Mouse (Mus musculus) hindbrain, embryonic 11.5 days (tissue): Measurements from ENCODE around the gene Rbm20. TPM values are rescaled to one million over a fixed set of nuclear protein-coding genes. Genes with fewer than 3 reads are reported as not detected.
"Not testable (repeated sequence)": the region's sequence is repeated elsewhere in the genome, so short reads cannot be mapped to it uniquely, and the experiment has no call there.

Experiments used
- ATAC-seq: fragments of 200-750 bp; cut with Nextera tagmentation; 2 replicates; pipeline ENCODE4 v1.8.0; 2017; ENCODE audit warnings: mild to moderate bottlenecking, moderate TSS enrichment, moderate library complexity; ENCODE audit not compliant: low FRiP score
- DNase-seq: peaks from one replicate; pipeline ENCODE4 v3.0.0-alpha.2; 2015; ENCODE audit warnings: low spot score
- H3K27ac ChIP-seq: fragments of 300-500 bp; sonication (generic); 2 replicates; pipeline ENCODE4 v1.5.1; 2014; ENCODE audit warnings: mild to moderate bottlenecking, low read depth, low read length
- H3K27me3 ChIP-seq: fragments of 300-500 bp; sonication (generic); 2 replicates; pipeline ENCODE4 v1.6.1; 2014; ENCODE audit warnings: mild to moderate bottlenecking, low read length, moderate library complexity, mixed read lengths; ENCODE audit not compliant: control insufficient read depth, insufficient read depth
- H3K36me3 ChIP-seq: fragments of 300-500 bp; sonication (generic); 2 replicates; pipeline ENCODE4 v1.6.1; 2014; ENCODE audit warnings: mild to moderate bottlenecking, low read length, moderate library complexity, mixed read lengths; ENCODE audit not compliant: control insufficient read depth, insufficient read depth
- H3K4me1 ChIP-seq: fragments of 300-500 bp; sonication (generic); replicated peaks from 2 replicates; pipeline ENCODE4 v1.6.1; 2014; ENCODE audit warnings: low read length, mixed read lengths; ENCODE audit not compliant: control insufficient read depth, insufficient read depth
- H3K4me2 ChIP-seq: fragments of 300-500 bp; sonication (generic); replicated peaks from 2 replicates; pipeline ENCODE4 v1.6.1; 2014; ENCODE audit warnings: mild to moderate bottlenecking, low read depth, low read length
- H3K4me3 ChIP-seq: fragments of 300-500 bp; sonication (generic); 2 replicates; pipeline ENCODE4 v1.5.1; 2014; ENCODE audit warnings: low read depth, low read length
- H3K9ac ChIP-seq: fragments of 300-500 bp; sonication (generic); 2 replicates; pipeline ENCODE4 v1.6.1; 2014; ENCODE audit warnings: low read depth, low read length
- H3K9me3 ChIP-seq: fragments of 300-500 bp; sonication (generic); 2 replicates; pipeline ENCODE4 v1.6.1; 2016; ENCODE audit warnings: low read length; ENCODE audit not compliant: control insufficient read depth
- WGBS: fragments of 180-500 bp; shearing (Covaris S2); extraction: QIAGEN DNeasy Blood & Tissue Kit; methylation state at CpG from one replicate; pipeline ENCODE4 v1.1.7; 2014; 5-methylcytosine and 5-hydroxymethylcytosine counted together
- polyA plus RNA-seq: library from polyadenylated mRNA; unstranded; fragments of >200 nt; fragmentation: Nextera tagmentation; extraction: Ambion mirVana; gene quantifications from 2 replicates; pipeline ENCODE4 v1.2.1, GENCODE M21; 2014

Rbm20 gene
- polyA plus RNA-seq, 1 experiment from 2014 or later: 0.73 TPM

- 87% methylated on average over 2 of the region's 2 CpGs for WGBS
- ATAC-seq: no peak
Measured at GRCm38 (mm10) chr19:53803954-53804353, 126.8 kb downstream of the Rbm20 start.

GRCm38 (mm10) chr19:53805063-53805462, 128.0 kb downstream of the Rbm20 start:
- ATAC-seq (no peak), DNase-seq (no peak)
- WGBS: 81% methylated on average over 3 of the region's 3 CpGs
- no peak overlapping the region for H3K4me2 ChIP-seq
- H3K27me3 ChIP-seq: no peaks in the 10 kb centered on the region
- no peaks in the 10 kb centered on the region for H3K36me3 ChIP-seq
- no peaks in the 10 kb centered on the region for H3K4me1 ChIP-seq
- no peak overlapping the region for H3K27ac ChIP-seq
- H3K4me3 ChIP-seq: no peak overlapping the region
- H3K9ac ChIP-seq: no peak overlapping the region
- H3K9me3 ChIP-seq: no peaks in the 10 kb centered on the region

More at GRCm38 (mm10) chr19:53803954-53804353, 126.8 kb downstream of the Rbm20 start:
- Histone ChIP-seq H3K4me2 (no peak overlapping the region), H3K27me3 (no peaks in the 10 kb centered on the region), H3K27ac (no peak overlapping the region), H3K4me1 (no peaks in the 10 kb centered on the region), H3K36me3 (no peaks in the 10 kb centered on the region), H3K9ac (no peak overlapping the region), H3K4me3 (no peak overlapping the region), H3K9me3 (no peaks in the 10 kb centered on the region)
- no peak for DNase-seq

DNA sequence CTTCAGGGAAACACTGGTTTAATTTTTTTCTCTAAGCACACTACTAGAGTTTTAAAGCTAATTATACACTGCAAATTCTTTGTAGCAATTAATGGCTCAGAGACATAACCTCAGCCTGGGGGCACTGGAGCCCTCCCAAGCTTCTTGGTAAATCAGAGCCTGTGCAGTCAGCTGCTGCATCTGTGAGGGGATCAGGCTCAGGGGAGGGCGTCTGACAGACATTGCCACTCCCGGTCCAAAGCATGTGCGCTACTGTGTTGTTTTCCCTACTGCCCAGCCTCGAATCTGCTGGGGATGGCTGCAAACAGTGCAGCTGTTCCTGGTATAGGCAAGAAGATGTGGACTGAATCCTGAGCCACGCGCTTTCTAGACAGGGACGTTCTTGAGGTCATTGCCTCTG, 129.0 kb downstream of the Rbm20 start:
- no peak for ATAC-seq
- 68% methylated on average over 7 of the region's 7 CpGs for WGBS
- no peak overlapping the region for H3K4me3 ChIP-seq

GRCm38 (mm10) chr19:53806526-53807275, 129.6 kb downstream of the Rbm20 start:
- H3K9ac ChIP-seq, DNase-seq, H3K4me1 ChIP-seq, H3K4me2 ChIP-seq, H3K27me3 ChIP-seq, H3K9me3 ChIP-seq, H3K27ac ChIP-seq, H3K36me3 ChIP-seq, ATAC-seq, H3K4me3 ChIP-seq: not testable (repeated sequence)
- 72% methylated on average over 6 of the region's 6 CpGs for WGBS

More for the DNA sequence above, 129.0 kb downstream of the Rbm20 start:
- no peaks in the 10 kb centered on the region for H3K36me3 ChIP-seq
- H3K27me3 ChIP-seq: no peaks in the 10 kb centered on the region
- no peaks in the 10 kb centered on the region for H3K9me3 ChIP-seq
- no peak overlapping the region for H3K9ac ChIP-seq
- H3K4me1 ChIP-seq: no peaks in the 10 kb centered on the region
- no peak overlapping the region for H3K27ac ChIP-seq
- DNase-seq: no peak
- no peak overlapping the region for H3K4me2 ChIP-seq

DNA sequence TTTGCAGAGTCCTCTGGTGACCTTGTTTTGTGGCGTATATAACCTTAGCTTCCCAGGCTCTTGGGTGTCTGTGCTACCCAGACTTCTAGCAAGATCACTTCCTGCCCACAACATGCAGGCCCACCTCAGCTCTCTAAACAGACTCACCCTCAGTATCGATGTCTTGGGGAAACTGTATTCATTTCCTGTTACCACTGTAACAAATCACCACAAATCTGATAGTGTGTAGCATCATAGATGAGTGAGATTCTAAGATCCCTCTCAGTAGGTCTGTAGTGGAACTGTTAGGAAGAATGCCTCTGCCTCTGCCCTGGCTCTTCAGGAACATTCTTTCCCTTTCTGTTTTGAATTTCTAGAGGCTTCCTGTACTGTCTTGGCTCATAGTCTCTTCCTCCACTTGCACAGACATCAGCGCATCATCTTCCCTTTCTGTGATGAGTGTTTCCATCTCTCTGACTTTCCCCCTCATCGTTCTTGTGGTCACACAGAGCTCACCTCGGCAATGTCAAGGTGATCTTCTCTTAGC, 130.2 kb downstream of the Rbm20 start:
- Histone ChIP-seq H3K27ac (no peak overlapping the region), H3K36me3 (no peaks in the 10 kb centered on the region), H3K27me3 (no peaks in the 10 kb centered on the region), H3K9ac (no peak overlapping the region), H3K9me3 (no peaks in the 10 kb centered on the region), H3K4me3 (no peak overlapping the region), H3K4me1 (no peaks in the 10 kb centered on the region), H3K4me2 (no peak overlapping the region)
- 87% methylated on average over 5 of the region's 5 CpGs for whole genome bisulfite sequencing
- DNase-seq: no peak
- ATAC-seq: no peak

DNA sequence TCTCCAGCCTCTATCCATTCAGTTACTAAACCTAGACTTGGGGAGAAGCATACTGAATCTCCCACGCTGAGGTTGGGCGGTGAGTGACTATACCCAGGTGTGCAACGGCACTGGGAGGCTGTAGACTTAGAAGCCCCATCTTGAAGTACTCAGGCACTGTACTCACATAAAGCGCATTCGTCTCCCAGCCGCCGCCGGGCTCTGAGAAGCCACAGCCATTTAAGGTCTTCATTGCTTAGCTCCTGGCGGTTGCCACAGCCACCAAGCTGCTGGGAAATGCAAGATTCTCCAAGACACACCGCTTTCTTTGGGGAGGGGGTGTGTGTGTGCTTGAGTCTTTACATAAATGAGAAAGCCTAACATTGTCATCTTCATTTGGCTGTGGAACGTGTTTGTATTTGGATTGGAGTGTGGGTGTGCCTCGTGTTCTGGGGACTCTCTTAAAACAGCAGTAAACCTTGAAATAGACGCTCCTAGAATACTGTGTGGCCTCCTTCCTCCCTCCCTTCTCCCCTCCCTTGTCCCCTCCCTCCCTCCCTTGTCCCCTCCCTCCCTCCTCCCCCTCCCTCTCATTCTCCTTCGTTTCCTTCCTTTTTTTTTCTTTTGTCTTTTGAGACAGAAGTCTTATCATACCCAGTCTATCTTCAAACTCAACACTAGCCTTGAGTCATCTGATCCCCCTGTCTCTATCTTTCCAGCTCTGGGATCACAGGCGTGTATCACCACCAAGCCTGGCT, 131.1 kb downstream of the Rbm20 start:
- ATAC-seq (no peak), DNase-seq (no peak)
- 72% methylated on average over 15 of the region's 15 CpGs for WGBS
- H3K9ac ChIP-seq: no peak overlapping the region
- H3K9me3 ChIP-seq: no peaks in the 10 kb centered on the region
- no peaks in the 10 kb centered on the region for H3K36me3 ChIP-seq
- no peaks in the 10 kb centered on the region for H3K27me3 ChIP-seq
- H3K27ac ChIP-seq: no peak overlapping the region
- H3K4me2 ChIP-seq: no peak overlapping the region
- no peaks in the 10 kb centered on the region for H3K4me1 ChIP-seq
- no peak overlapping the region for H3K4me3 ChIP-seq

GRCm38 (mm10) chr19:53809185-53809861, 132.2 kb downstream of the Rbm20 start:
- Histone ChIP-seq H3K9me3 (no peaks in the 10 kb centered on the region), H3K4me2 (no peak overlapping the region), H3K36me3 (no peaks in the 10 kb centered on the region), H3K27me3 (no peaks in the 10 kb centered on the region), H3K27ac (no peak overlapping the region), H3K4me1 (no peaks in the 10 kb centered on the region), H3K4me3 (no peak overlapping the region), H3K9ac (no peak overlapping the region)
- 57% methylated on average over 7 of the region's 7 CpGs for WGBS
- DNase-seq (no peak), ATAC-seq (no peak)

GRCm38 (mm10) chr19:53810024-53810423, 132.9 kb downstream of the Rbm20 start:
- Histone ChIP-seq H3K9me3 (no peaks in the 10 kb centered on the region), H3K4me2 (no peak overlapping the region), H3K36me3 (no peaks in the 10 kb centered on the region), H3K4me1 (no peaks in the 10 kb centered on the region), H3K4me3 (no peak overlapping the region), H3K27ac (no peak overlapping the region), H3K9ac (no peak overlapping the region), H3K27me3 (no peaks in the 10 kb centered on the region)
- DNase-seq (no peak), ATAC-seq (no peak)
- 71% methylated on average over 7 of the region's 7 CpGs for WGBS
